ENCODE assay signal across 10 mouse cellular contexts in the genomic region with DNA sequence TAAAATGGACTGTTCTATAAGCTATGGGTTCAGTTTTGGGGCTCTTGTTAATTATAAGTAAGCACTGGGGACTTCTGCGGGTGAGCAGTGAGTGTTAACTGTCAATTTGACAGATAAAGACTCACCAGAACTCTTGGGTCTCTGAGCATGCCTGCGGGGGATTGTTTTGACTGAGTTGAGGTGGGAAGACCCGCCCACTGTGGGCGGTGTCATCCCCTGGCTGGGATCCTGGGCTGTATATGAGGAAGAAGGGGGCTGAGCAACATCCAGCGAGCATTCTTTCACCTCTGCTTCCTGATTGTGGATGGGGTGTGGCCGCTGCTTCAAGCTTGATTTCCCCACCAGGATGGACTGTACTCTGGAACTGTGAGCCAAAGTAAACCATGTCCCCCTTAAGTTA. TPM values are rescaled to one million over a fixed set of nuclear protein-coding genes. Genes with fewer than 3 reads are reported as not detected.
"Had no signal": no experiment of that assay in that cellular context is flagged by ENCODE, and none has a peak within 500 bp of the region (broad histone marks: within the 10 kb centered on the region; RNA-seq: fewer than 3 reads in every experiment).

No protein-coding gene starts in this region.

- DNase-seq: kidney, adult 11 months; kidney, adult 9 months; left cerebral cortex, postnatal 4 days; liver, embryonic 13.5 days; lung, embryonic 14.5 days had no signal

- H3K27ac ChIP-seq: kidney, postnatal 0 days; limb, embryonic 13.5 days; liver, embryonic 13.5 days; midbrain, embryonic 13.5 days; stomach, postnatal 0 days had no signal

- H3K27me3 ChIP-seq: limb, embryonic 13.5 days; liver, embryonic 13.5 days; midbrain, embryonic 13.5 days had no signal

- H3K4me3 ChIP-seq: limb, embryonic 13.5 days; liver, embryonic 13.5 days; midbrain, embryonic 13.5 days had no signal

- ATAC-seq: midbrain, embryonic 13.5 days had no signal

- H3K36me3 ChIP-seq: limb, embryonic 13.5 days; liver, embryonic 13.5 days; midbrain, embryonic 13.5 days had no signal

- H3K9me3 ChIP-seq: liver, embryonic 13.5 days; midbrain, embryonic 13.5 days had no signal

- H3K4me2 ChIP-seq: limb, embryonic 13.5 days; liver, embryonic 13.5 days; lung, embryonic 14.5 days; midbrain, embryonic 13.5 days had no signal

- H3K4me1 ChIP-seq: limb, embryonic 13.5 days; liver, embryonic 13.5 days; midbrain, embryonic 13.5 days had no signal

- H3K9ac ChIP-seq: limb, embryonic 13.5 days; liver, embryonic 13.5 days; lung, embryonic 14.5 days; midbrain, embryonic 13.5 days had no signal

RNA-seq across cellular contexts. Expression of a gene that starts 44.1 kb away (rescaled TPM):
- total RNA-seq: midbrain, postnatal 0 days had no signal
